Mouse (Mus musculus) liver, postnatal 0 days (tissue): ENCODE data around the gene Zbtb20.

Experiments used
- CTCF ChIP-seq: sonication (generic); IDR thresholded peaks from 2 replicates; pipeline ENCODE4 v1.5.1; 2016; ENCODE audit warnings: antibody characterized with exemption, low read depth
- EP300 ChIP-seq: IDR thresholded peaks from 2 replicates; pipeline ENCODE4 v1.6.1; 2016; ENCODE audit warnings: antibody characterized with exemption, low read depth, mild to moderate bottlenecking

- TF ChIP-seq EP300 (no peak), CTCF (no peak)
These were observed 628.5 kb downstream of the Zbtb20 start for GRCm38 (mm10) chr16:43504151-43504550.
